In the genomic region with DNA sequence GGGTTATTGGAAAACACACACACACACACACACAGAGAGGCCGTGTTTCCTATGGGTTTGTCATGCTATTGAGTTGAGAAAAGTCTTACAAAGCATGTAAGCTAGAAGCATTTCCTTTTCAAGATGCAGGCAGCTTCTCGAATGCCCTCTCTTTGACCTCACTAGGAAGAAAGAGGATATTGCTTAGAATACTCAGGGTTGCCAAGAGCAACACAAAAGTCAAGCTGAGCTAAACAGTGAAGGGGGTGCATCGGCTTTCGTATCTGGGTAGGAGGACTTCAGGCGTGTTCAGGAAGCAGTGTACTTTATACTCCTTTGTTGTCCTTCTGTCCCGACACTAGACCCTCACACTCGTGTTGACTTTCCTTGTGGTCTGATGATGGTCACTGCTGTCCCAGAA, we compare ENCODE assay signal across 18 mouse cellular contexts.
DNase-seq lines count a peak whose midpoint lies in the region; ATAC-seq and TF ChIP-seq lines count a peak whose summit lies in the region.
"Had no signal": no experiment of that assay in that cellular context is flagged by ENCODE, and none has a peak within 500 bp of the region (broad histone marks: within the 10 kb centered on the region; RNA-seq: fewer than 3 reads in every experiment).

No protein-coding gene starts in this region.

- H3K9me3 ChIP-seq in heart, embryonic 13.5 days, result no peaks in the 10 kb centered on the region
- no peaks in the 10 kb centered on the region for H3K9me3 ChIP-seq in heart, embryonic 11.5 days (replicated peaks; ENCODE audit: control insufficient read depth, low read length)
- H3K9me3 ChIP-seq in liver, postnatal 0 days (ENCODE audit: low read length), result no peaks in the 10 kb centered on the region
- H3K9me3 ChIP-seq: heart, embryonic 12.5 days; hindbrain, embryonic 13.5 days; limb, embryonic 15.5 days; lung, embryonic 15.5 days; megakaryocyte, embryonic 14.5 days had no signal

- peak; percentile 21 for DNase-seq in liver, adult 2 months (ENCODE audit: extremely low read depth, low read depth, low spot score)
- DNase-seq in liver, postnatal 0 days, result no peak
- DNase-seq in urinary bladder, postnatal 25 days (ENCODE audit: low spot score), result no peak
- no peak for DNase-seq in layer of hippocampus, adult 18-20 months (ENCODE audit: low spot score in 2 of 2)
- DNase-seq: cerebellum, adult 2 months; gastrocnemius, postnatal 25 days; right cerebral cortex, postnatal 14 days had no signal

- WGBS in heart, embryonic 13.5 days, result 57% methylated on average over 7 of the region's 7 CpGs
- WGBS in heart, embryonic 11.5 days (ENCODE audit: insufficient replicate concordance), result 57% methylated on average over 7 of the region's 7 CpGs
- 56% methylated on average over 7 of the region's 7 CpGs for WGBS in liver, adult 2 months
- 49% methylated on average over 7 of the region's 7 CpGs for WGBS in liver, postnatal 0 days (ENCODE audit: insufficient replicate concordance)

- H3K9ac ChIP-seq in heart, embryonic 13.5 days, result no peak overlapping the region
- H3K9ac ChIP-seq in heart, embryonic 11.5 days (ENCODE audit: low read depth, low read length), result no peak overlapping the region
- no peak overlapping the region for H3K9ac ChIP-seq in liver, adult 2 months (ENCODE audit: low read depth, low read length)
- H3K9ac ChIP-seq in liver, postnatal 0 days (replicated peaks), result no peak overlapping the region
- H3K9ac ChIP-seq: heart, embryonic 12.5 days; hindbrain, embryonic 13.5 days; limb, embryonic 15.5 days; lung, embryonic 15.5 days had no signal

- H3K27ac ChIP-seq in heart, embryonic 13.5 days (replicated peaks), result 0 out of 2 replicates have a peak overlapping the region, but pooled peaks have one; percentile 20
- H3K27ac ChIP-seq in heart, embryonic 11.5 days (ENCODE audit: low read depth, low read length), result no peak overlapping the region
- H3K27ac ChIP-seq in liver, adult 2 months (replicated peaks; ENCODE audit: insufficient read depth, low read depth, low read length), result no peak overlapping the region
- H3K27ac ChIP-seq in liver, postnatal 0 days (ENCODE audit: low read depth), result no peak overlapping the region
- H3K27ac ChIP-seq in brown adipose tissue, adult 24 weeks (replicated peaks; ENCODE audit: low read depth, low read length), result peak overlapping the region; percentile 23; the same call in 1 of the 2 replicates
- H3K27ac ChIP-seq: hindbrain, embryonic 13.5 days; limb, embryonic 15.5 days; lung, embryonic 15.5 days had no signal

- H3K4me2 ChIP-seq in heart, embryonic 13.5 days, result no peak overlapping the region
- H3K4me2 ChIP-seq in heart, embryonic 11.5 days, result no peak overlapping the region
- H3K4me2 ChIP-seq in liver, postnatal 0 days (ENCODE audit: low read depth, low read length), result no peak overlapping the region
- H3K4me2 ChIP-seq: heart, embryonic 12.5 days; hindbrain, embryonic 13.5 days; limb, embryonic 15.5 days; lung, embryonic 15.5 days had no signal

- TF ChIP-seq CTCF in liver, adult 2 months (IDR thresholded peaks at IDR 0.05; ENCODE audit: low read depth, low read length), result no peak
- no peak for TF ChIP-seq CTCF in liver, postnatal 0 days (IDR thresholded peaks at IDR 0.05; ENCODE audit: low read depth)

- H3K36me3 ChIP-seq in heart, embryonic 13.5 days, result no peaks in the 10 kb centered on the region
- no peaks in the 10 kb centered on the region for H3K36me3 ChIP-seq in heart, embryonic 11.5 days (ENCODE audit: control insufficient read depth, insufficient read depth, low read length)
- no peaks in the 10 kb centered on the region for H3K36me3 ChIP-seq in liver, adult 2 months (ENCODE audit: control insufficient read depth, insufficient read depth, low read length)
- no peaks in the 10 kb centered on the region for H3K36me3 ChIP-seq in liver, postnatal 0 days (replicated peaks; ENCODE audit: insufficient read depth, low read length)
- H3K36me3 ChIP-seq: G1E; heart, embryonic 12.5 days; hindbrain, embryonic 13.5 days; limb, embryonic 15.5 days; lung, embryonic 15.5 days had no signal

- no peaks in the 10 kb centered on the region for H3K27me3 ChIP-seq in heart, embryonic 13.5 days (replicated peaks)
- H3K27me3 ChIP-seq in heart, embryonic 11.5 days (ENCODE audit: control insufficient read depth, insufficient read depth, low read length), result no peaks in the 10 kb centered on the region
- H3K27me3 ChIP-seq in liver, adult 2 months (ENCODE audit: control insufficient read depth, insufficient read depth, low read length), result no peaks in the 10 kb centered on the region
- no peaks in the 10 kb centered on the region for H3K27me3 ChIP-seq in liver, postnatal 0 days (ENCODE audit: insufficient read depth, low read length)
- H3K27me3 ChIP-seq: heart, embryonic 12.5 days; limb, embryonic 15.5 days had no signal

- TF ChIP-seq POLR2A in liver, adult 2 months (IDR thresholded peaks at IDR 0.05; ENCODE audit: extremely low read depth, insufficient read depth, low read length), result no peak

- TF ChIP-seq EP300 in liver, postnatal 0 days (IDR thresholded peaks at IDR 0.05; ENCODE audit: low read depth), result no peak

- H3K4me1 ChIP-seq in heart, embryonic 13.5 days, result peaks cover 26% of the 10 kb centered on the region
- H3K4me1 ChIP-seq in heart, embryonic 11.5 days (ENCODE audit: control insufficient read depth, insufficient read depth, low read length), result peaks cover 8% of the 10 kb centered on the region
- 0 out of 2 replicates have a peak, but pooled peaks cover 2% of the 10 kb centered on the region for H3K4me1 ChIP-seq in liver, adult 2 months (ENCODE audit: control insufficient read depth, insufficient read depth, low read length)
- peaks cover 1% of the 10 kb centered on the region; the same call in 1 of the 2 replicates for H3K4me1 ChIP-seq in liver, postnatal 0 days (ENCODE audit: insufficient read depth)
- peaks cover 39% of the 10 kb centered on the region for H3K4me1 ChIP-seq in brown adipose tissue, adult 24 weeks (ENCODE audit: control insufficient read depth, insufficient read depth, insufficient read length, low read length)

- ATAC-seq in heart, embryonic 13.5 days (ENCODE audit: extremely low read depth, insufficient number of reproducible peaks, low FRiP score, low TSS enrichment), result no peak
- no peak for ATAC-seq in heart, embryonic 11.5 days (replicated peaks; ENCODE audit: insufficient number of reproducible peaks, low FRiP score, low TSS enrichment)
- ATAC-seq in liver, postnatal 0 days, result no peak
- peak; percentile 61; the same call in 1 of the 2 replicates for ATAC-seq in neutrophil, adult 5-6 weeks (ENCODE audit: extremely low read depth, insufficient number of reproducible peaks, low FRiP score, poor library complexity, severe bottlenecking)

- H3K79me2 ChIP-seq in liver, adult 2 months (ENCODE audit: control insufficient read depth, insufficient read depth, low read length), result no peaks in the 10 kb centered on the region

- no peak overlapping the region for H3K4me3 ChIP-seq in heart, embryonic 13.5 days
- no peak overlapping the region for H3K4me3 ChIP-seq in heart, embryonic 11.5 days (ENCODE audit: low read depth, low read length)
- H3K4me3 ChIP-seq in liver, adult 2 months (ENCODE audit: insufficient read depth, low read depth, low read length), result no peak overlapping the region
- no peak overlapping the region for H3K4me3 ChIP-seq in liver, postnatal 0 days (ENCODE audit: low read depth, low read length)
- H3K4me3 ChIP-seq in brown adipose tissue, adult 24 weeks (ENCODE audit: insufficient read depth, low read depth, low read length), result no peak overlapping the region
- H3K4me3 ChIP-seq: heart, embryonic 12.5 days; hindbrain, embryonic 13.5 days; limb, embryonic 15.5 days; lung, embryonic 15.5 days; megakaryocyte, embryonic 14.5 days; myocyte had no signal

Comparison
In these comparisons a context has a peak if more than half of its experiments do, and no peak if none do; other contexts are left out.
1. H3K27ac ChIP-seq: peak in heart, embryonic 13.5 days (single experiment) and brown adipose tissue, adult 24 weeks (single experiment); none in heart, embryonic 11.5 days (single experiment), liver, adult 2 months (single experiment) and liver, postnatal 0 days (single experiment).